Mouse (Mus musculus) E14TG2a.4 (cell line): ENCODE data around the gene Ptgir.
A peak's percentile ranks its signal among the peaks of the same experiment; 100 is the strongest.

Source experiments
- CTCF ChIP-seq: conservative IDR thresholded peaks from 2 replicates; pipeline ENCODE4 v1.5.1; 2014; ENCODE audit warnings: low read length
- POU5F1 ChIP-seq: IDR thresholded peaks from 2 replicates; pipeline ENCODE4 v1.6.1; 2014; ENCODE audit warnings: low read length, borderline replicate concordance

DNA sequence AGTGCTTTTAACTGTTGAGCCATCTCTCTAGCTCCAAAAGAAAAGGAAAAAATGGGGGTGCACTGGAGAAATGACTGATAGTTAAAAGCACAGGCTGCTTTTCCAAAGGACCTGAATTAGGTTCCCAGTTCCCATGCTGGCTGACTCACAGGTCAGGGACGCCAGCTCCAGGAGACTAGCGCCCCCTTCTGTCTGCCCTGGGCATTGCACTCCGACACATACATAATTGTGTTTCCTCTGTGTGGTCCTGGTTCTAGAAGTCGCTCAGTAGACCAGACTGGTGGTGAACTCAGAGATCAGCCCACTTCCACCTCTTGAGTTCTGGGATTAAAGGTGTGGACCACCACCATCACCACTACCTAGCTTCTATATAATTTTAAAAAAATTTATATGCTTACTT is 31.0 kb downstream of the Ptgir start:
- peak; percentile 95 for TF ChIP-seq CTCF
- no peak for TF ChIP-seq POU5F1
